Mouse (Mus musculus) hindbrain, embryonic 15.5 days (tissue): Measurements from ENCODE around the gene Kdm3a. TPM values are rescaled to one million over a fixed set of nuclear protein-coding genes. Genes with fewer than 3 reads are reported as not detected.

Experiments used
- ATAC-seq: fragments of 200-750 bp; cut with Nextera tagmentation; 2 replicates; pipeline ENCODE4 v1.8.0; 2017; ENCODE audit warnings: low read depth, moderate number of reproducible peaks, moderate TSS enrichment; ENCODE audit not compliant: low FRiP score
- H3K27ac ChIP-seq: fragments of 300-500 bp; sonication (generic); replicated peaks from 2 replicates; pipeline ENCODE4 v1.5.1; 2015; ENCODE audit warnings: mild to moderate bottlenecking, inconsistent platforms
- H3K27me3 ChIP-seq: fragments of 300-500 bp; sonication (generic); 2 replicates; pipeline ENCODE4 v1.6.1; 2015; ENCODE audit warnings: control low read depth, inconsistent platforms
- H3K36me3 ChIP-seq: fragments of 300-500 bp; sonication (generic); 2 replicates; pipeline ENCODE4 v1.6.1; 2015; ENCODE audit warnings: control low read depth, inconsistent platforms
- H3K4me1 ChIP-seq: fragments of 300-500 bp; sonication (generic); replicated peaks from 2 replicates; pipeline ENCODE4 v1.6.1; 2015; ENCODE audit warnings: control low read depth, inconsistent platforms
- H3K4me2 ChIP-seq: fragments of 300-500 bp; sonication (generic); 2 replicates; pipeline ENCODE4 v1.6.1; 2015; ENCODE audit warnings: moderate library complexity, mild to moderate bottlenecking, inconsistent platforms
- H3K4me3 ChIP-seq: fragments of 300-500 bp; sonication (generic); 2 replicates; pipeline ENCODE4 v1.5.1; 2015; ENCODE audit warnings: mild to moderate bottlenecking, inconsistent platforms
- H3K9ac ChIP-seq: fragments of 300-500 bp; sonication (generic); 2 replicates; pipeline ENCODE4 v1.6.1; 2015; ENCODE audit warnings: inconsistent platforms
- H3K9me3 ChIP-seq: fragments of 300-500 bp; sonication (generic); 2 replicates; pipeline ENCODE4 v1.6.1; 2016; ENCODE audit warnings: control low read depth, inconsistent platforms
- WGBS: fragments of 180-500 bp; shearing (Covaris S2); methylation state at CpG from one replicate; pipeline ENCODE4 v1.1.7; 2015; 5-methylcytosine and 5-hydroxymethylcytosine counted together
- polyA plus RNA-seq: library from polyadenylated mRNA; unstranded; fragments of >200 nt; fragmentation: Nextera tagmentation; extraction: Ambion mirVana; gene quantifications from 2 replicates; pipeline ENCODE4 v1.2.1, GENCODE M21; 2015

Gene Kdm3a
- polyA plus RNA-seq, 1 experiment from 2014 or later, result 37.4 TPM

DNA sequence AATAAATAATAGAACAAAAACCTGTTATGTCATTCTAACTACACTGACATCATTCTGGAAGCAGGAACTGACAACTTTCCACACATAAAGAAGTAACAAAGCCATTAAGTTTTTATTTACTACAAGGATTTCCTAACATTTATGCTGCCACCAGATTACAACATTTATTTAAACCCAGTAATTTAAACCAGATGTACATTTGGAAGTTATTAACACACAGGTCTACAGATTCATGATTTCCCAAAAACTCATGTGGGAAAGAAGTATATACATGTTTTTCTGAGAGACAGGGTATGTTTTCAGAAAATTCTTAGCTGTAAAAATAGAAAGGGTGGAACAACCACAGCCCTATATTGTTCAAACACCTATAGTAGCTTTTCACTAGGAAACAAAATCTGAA lies 8.1 kb downstream of the Kdm3a start:
- H3K4me3 ChIP-seq, result no peak overlapping the region

DNA sequence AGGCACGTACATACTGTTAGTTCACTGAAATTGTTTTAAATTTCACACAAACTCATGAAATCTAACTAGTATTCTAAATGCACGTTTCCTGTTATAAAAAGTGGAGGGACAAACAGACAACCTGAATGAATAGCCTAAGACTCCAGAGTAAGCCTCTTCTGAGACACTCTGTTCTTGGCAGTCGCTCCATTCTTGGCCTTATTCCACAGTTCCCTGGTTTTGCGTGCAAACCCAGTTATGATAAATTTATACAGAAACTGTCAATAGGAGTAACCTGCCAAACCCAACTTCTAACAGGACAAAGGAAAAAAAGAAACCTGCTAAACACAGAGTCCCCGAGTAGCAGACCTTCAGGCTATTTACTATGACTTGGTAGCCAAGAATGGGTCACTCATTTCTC lies 10.8 kb downstream of the Kdm3a start:
- no peaks in the 10 kb centered on the region for H3K4me1 ChIP-seq
- peaks cover 65% of the 10 kb centered on the region for H3K36me3 ChIP-seq
- no peak for ATAC-seq
- H3K4me2 ChIP-seq, result no peak overlapping the region
- WGBS, result 87% methylated on average over 5 of the region's 5 CpGs
- H3K9ac ChIP-seq, result no peak overlapping the region
- no peaks in the 10 kb centered on the region for H3K27me3 ChIP-seq
- H3K4me3 ChIP-seq, result no peak overlapping the region
- H3K9me3 ChIP-seq, result no peaks in the 10 kb centered on the region
- H3K27ac ChIP-seq, result no peak overlapping the region

More for the DNA sequence above, 8.1 kb downstream of the Kdm3a start:
- peaks cover 51% of the 10 kb centered on the region for H3K36me3 ChIP-seq
- no peak overlapping the region for H3K4me2 ChIP-seq
- no peak for ATAC-seq
- H3K27ac ChIP-seq, result no peak overlapping the region
- no peak overlapping the region for H3K9ac ChIP-seq
- H3K9me3 ChIP-seq, result no peaks in the 10 kb centered on the region
- peaks cover 10% of the 10 kb centered on the region for H3K4me1 ChIP-seq
- H3K27me3 ChIP-seq, result no peaks in the 10 kb centered on the region

DNA sequence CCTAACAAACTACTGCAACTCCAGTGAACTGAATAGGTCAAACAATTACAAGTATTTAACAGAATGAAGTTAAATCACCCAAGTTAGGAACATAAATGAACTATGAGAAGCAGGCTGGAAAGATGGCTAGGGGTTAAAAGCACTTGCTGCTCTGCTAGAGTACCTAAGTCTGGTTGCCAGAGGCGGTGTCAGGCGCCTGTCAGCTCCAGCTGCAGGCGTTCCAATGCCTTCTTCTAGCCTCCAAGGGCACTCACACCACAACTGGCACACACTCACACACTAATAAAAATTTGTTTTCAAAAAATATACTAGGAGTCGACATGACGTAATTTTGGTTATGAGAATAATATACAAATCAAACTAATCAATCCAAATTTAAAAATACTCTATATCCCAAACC lies 11.2 kb downstream of the Kdm3a start:
- H3K36me3 ChIP-seq, result peaks cover 67% of the 10 kb centered on the region

DNA sequence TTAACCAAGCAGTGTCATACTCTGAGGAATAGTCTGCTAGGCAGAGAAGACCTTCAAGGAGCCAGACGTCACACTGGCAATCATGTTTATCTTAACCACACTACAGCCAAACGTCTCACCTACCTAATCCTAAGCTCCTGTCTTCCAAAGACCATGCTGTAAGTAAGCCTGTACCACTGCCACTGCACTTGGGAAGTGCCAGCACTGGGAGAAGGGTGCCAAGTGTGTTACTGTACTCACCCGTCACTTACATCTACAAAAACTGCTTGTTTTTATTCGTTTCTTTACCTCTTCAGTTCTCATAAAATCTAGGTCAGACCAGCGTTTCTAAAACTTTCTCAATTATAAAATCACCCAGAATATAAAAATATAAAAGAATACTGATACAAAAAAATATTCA lies 15.8 kb downstream of the Kdm3a start:
- Histone ChIP-seq H3K27me3 (no peaks in the 10 kb centered on the region), H3K36me3 (peaks cover 69% of the 10 kb centered on the region), H3K9me3 (no peaks in the 10 kb centered on the region), H3K9ac (no peak overlapping the region), H3K4me1 (no peaks in the 10 kb centered on the region), H3K4me2 (no peak overlapping the region), H3K27ac (no peak overlapping the region), H3K4me3 (no peak overlapping the region)
- no peak for ATAC-seq
- 84% methylated on average over 5 of the region's 5 CpGs for WGBS

More for the DNA sequence above, 11.2 kb downstream of the Kdm3a start:
- H3K27me3 ChIP-seq, result no peaks in the 10 kb centered on the region
- H3K4me1 ChIP-seq, result no peaks in the 10 kb centered on the region
- ATAC-seq, result no peak
- WGBS, result 93% methylated on average over 5 of the region's 5 CpGs
- no peak overlapping the region for H3K9ac ChIP-seq
- no peak overlapping the region for H3K27ac ChIP-seq
- H3K9me3 ChIP-seq, result no peaks in the 10 kb centered on the region
- no peak overlapping the region for H3K4me2 ChIP-seq
- no peak overlapping the region for H3K4me3 ChIP-seq

DNA sequence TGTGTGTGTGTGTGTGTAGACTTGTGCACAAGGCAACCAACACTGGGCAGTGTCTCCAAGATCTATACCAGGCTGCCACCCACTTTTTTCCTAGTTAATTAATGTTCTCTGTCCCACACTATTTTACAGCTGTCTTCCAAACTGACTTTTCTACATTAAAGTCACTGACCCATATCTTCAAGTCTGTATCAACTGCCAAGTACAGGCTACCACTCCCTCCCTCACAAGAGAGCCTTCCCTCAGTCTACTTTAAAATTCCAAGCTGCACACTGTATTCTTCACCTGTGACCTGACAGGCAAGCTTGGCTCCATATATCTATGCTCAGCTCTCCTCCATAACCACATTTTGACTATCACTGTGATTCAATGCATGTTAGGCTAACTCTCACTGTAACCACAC lies 19.6 kb downstream of the Kdm3a start:
- Histone ChIP-seq H3K27ac (no peak overlapping the region), H3K9ac (no peak overlapping the region), H3K9me3 (no peaks in the 10 kb centered on the region), H3K4me2 (no peak overlapping the region), H3K4me1 (no peaks in the 10 kb centered on the region), H3K36me3 (peaks cover 76% of the 10 kb centered on the region), H3K27me3 (no peaks in the 10 kb centered on the region), H3K4me3 (no peak overlapping the region)
- no peak for ATAC-seq

DNA sequence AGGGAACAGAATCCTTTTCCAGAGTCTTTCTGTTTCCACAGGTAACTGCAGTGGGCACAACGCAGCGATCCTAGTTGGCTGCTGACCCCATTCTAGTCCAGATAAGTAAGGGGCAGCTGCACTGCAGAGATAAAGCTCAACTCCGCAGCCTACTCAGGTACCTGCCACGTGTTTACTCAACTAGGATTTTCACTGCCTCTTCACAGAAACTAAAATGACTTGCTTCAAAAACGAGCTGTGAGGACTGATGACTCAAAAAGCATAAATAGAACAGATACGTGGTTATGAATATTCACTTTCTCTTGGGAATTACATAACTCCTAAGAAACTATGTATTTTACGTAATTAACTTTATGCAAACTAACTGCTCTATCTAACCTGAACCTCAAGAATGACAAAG lies 22.8 kb downstream of the Kdm3a start:
- Histone ChIP-seq H3K9me3 (no peaks in the 10 kb centered on the region), H3K4me1 (no peaks in the 10 kb centered on the region), H3K9ac (no peak overlapping the region), H3K27ac (no peak overlapping the region), H3K4me2 (no peak overlapping the region), H3K36me3 (peaks cover 61% of the 10 kb centered on the region), H3K4me3 (no peak overlapping the region), H3K27me3 (no peaks in the 10 kb centered on the region)
- no peak for ATAC-seq
- WGBS, result 94% methylated on average over 7 of the region's 7 CpGs

DNA sequence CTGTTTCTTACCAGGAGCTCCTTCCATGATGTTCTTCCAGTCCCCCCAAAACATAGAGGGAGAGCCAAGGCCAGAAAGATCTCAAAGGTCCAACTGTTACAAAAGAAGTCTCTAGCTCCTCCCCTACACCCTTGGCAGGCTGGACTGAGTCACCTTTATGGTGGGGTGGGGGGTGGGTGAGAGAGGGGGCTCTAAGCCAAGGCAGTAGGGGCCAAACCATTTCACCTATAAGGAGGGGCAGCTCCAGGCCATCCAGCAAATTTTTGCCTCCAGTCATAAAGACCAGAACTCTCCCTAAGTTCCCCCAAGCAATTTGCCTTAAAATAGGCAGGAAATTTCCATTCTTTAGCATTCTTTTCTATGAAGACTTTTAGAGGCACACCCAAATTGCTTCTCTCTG lies 23.8 kb downstream of the Kdm3a start:
- no peak overlapping the region for H3K27ac ChIP-seq
- no peak for ATAC-seq
- no peak overlapping the region for H3K4me2 ChIP-seq
- H3K27me3 ChIP-seq, result no peaks in the 10 kb centered on the region
- no peaks in the 10 kb centered on the region for H3K4me1 ChIP-seq
- H3K4me3 ChIP-seq, result no peak overlapping the region
- H3K9me3 ChIP-seq, result no peaks in the 10 kb centered on the region
- peaks cover 63% of the 10 kb centered on the region for H3K36me3 ChIP-seq
- H3K9ac ChIP-seq, result no peak overlapping the region

DNA sequence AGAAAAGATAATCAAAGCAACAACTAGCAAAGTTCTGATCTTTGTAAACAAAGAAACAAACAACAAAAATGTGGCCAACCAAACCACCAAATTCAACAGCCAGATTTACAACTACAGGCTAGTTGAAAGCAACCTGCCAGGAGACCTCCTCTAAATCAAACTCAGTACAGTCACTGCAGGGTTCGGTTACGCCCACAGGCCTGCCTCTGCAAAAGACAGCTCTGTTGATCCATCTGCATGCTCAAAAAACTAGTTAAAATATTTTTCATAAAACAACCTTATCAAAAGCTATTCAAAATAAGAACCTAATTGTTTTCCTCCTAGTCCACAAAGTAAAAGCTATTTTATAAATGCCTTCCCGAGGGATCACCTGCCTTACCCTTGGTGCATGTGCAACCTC lies 25.0 kb downstream of the Kdm3a start:
- no peak overlapping the region for H3K4me2 ChIP-seq
- H3K36me3 ChIP-seq, result peaks cover 66% of the 10 kb centered on the region
- H3K27me3 ChIP-seq, result no peaks in the 10 kb centered on the region
- H3K27ac ChIP-seq, result no peak overlapping the region
- H3K4me3 ChIP-seq, result no peak overlapping the region
- no peaks in the 10 kb centered on the region for H3K9me3 ChIP-seq
- H3K4me1 ChIP-seq, result no peaks in the 10 kb centered on the region
- H3K9ac ChIP-seq, result no peak overlapping the region
- no peak for ATAC-seq
- WGBS, result 95% methylated on average over 3 of the region's 3 CpGs

DNA sequence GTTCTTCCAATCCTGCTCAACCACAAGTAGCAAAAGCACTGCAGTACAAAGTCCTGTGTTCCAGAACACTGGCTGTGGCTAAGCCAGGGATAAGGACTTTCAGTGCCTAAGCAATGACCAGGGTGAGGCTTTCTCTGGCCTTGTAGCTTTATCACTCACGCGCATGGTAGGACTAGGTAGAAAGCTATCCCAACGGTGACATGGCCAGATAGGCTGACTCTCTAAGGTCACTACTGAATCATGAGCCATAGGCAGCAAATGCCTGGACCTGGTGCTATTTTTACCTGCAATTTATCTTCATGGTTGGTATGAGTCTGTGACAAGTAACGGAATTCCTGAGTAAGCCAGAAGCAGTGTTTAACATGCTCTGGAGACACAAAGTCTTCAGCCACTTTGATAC lies 42.6 kb downstream of the Kdm3a start:
- H3K9me3 ChIP-seq, result no peaks in the 10 kb centered on the region
- no peak overlapping the region for H3K4me2 ChIP-seq
- no peak overlapping the region for H3K4me3 ChIP-seq
- no peaks in the 10 kb centered on the region for H3K27me3 ChIP-seq
- no peaks in the 10 kb centered on the region for H3K4me1 ChIP-seq
- H3K36me3 ChIP-seq, result peaks cover 69% of the 10 kb centered on the region
- 95% methylated on average over 4 of the region's 4 CpGs for WGBS
- no peak overlapping the region for H3K27ac ChIP-seq
- no peak for ATAC-seq
- H3K9ac ChIP-seq, result no peak overlapping the region

DNA sequence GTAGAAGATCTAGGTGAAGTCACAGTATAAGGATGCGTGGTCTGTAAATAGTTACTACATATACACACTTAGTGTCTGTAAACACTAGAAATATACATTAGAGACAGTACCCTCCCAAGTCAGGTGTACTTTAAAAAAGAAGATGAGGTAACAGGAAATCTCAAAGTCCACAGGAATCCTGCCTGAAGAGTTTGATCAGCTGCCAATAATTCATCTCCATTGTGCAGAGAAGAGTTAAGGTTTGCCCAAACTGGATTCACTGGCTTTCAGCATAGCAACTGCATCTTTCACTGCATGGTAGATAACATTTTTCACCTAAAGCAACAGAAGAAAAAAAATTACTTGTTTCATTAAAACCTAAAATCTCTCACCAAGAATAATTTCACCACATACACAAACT lies 43.4 kb downstream of the Kdm3a start:
- H3K9me3 ChIP-seq, result no peaks in the 10 kb centered on the region
- no peak for ATAC-seq

DNA sequence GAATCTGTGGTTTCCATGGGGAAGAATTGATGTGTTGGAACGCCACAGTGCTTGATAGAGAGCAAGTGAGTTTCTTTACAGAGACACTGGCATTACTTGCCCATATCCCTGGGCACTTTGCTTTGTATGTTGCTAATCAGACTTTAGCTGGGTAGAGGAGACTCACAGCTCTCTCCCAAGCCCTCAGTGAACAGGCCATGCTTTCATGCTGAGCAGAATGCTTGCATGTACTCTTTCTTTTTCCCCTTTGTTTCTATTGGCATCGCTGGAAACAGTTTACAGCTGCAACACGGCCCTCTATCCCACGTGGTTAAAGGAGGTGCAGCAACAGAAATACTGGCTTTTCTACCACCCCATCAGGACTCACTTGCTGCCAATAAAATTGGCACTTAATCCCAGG lies 49.6 kb downstream of the Kdm3a start:
- Histone ChIP-seq H3K36me3 (peaks cover 22% of the 10 kb centered on the region), H3K4me3 (no peak overlapping the region), H3K27me3 (no peaks in the 10 kb centered on the region), H3K4me1 (no peaks in the 10 kb centered on the region), H3K9me3 (no peaks in the 10 kb centered on the region), H3K27ac (no peak overlapping the region), H3K9ac (no peak overlapping the region), H3K4me2 (no peak overlapping the region)
- WGBS, result 54% methylated on average over 4 of the region's 4 CpGs
- ATAC-seq, result no peak

More for the DNA sequence above, 43.4 kb downstream of the Kdm3a start:
- Histone ChIP-seq H3K27me3 (no peaks in the 10 kb centered on the region), H3K4me3 (no peak overlapping the region), H3K27ac (no peak overlapping the region), H3K9ac (no peak overlapping the region), H3K36me3 (peaks cover 62% of the 10 kb centered on the region), H3K4me1 (no peaks in the 10 kb centered on the region), H3K4me2 (no peak overlapping the region)
- 93% methylated on average over 1 of the region's 1 CpGs for WGBS

DNA sequence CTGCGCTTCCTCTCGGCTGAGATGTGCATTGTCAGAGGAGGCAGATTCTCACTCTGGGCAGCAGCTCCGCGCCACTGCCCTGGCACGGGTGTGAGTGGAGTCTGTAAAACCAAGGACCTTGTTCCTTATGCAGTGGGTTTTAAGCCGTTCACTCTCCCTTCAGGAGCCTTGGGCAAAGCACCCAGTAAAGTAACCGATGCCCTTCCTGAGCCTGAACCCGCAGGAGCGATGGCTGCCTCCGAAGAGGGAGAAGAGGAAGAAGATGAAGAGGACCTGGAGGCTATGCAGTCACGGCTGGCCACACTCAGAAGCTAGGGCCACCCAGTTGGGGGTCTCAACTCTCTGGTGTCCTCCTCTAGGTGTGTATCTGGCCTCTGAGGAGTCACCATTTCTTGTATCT lies 53.3 kb downstream of the Kdm3a start:
- no peak overlapping the region for H3K27ac ChIP-seq
- H3K27me3 ChIP-seq, result no peaks in the 10 kb centered on the region
- peaks cover 22% of the 10 kb centered on the region for H3K36me3 ChIP-seq
- 95% methylated on average over 11 of the region's 11 CpGs for WGBS
- H3K9ac ChIP-seq, result no peak overlapping the region
- no peaks in the 10 kb centered on the region for H3K4me1 ChIP-seq
- ATAC-seq, result no peak
- no peaks in the 10 kb centered on the region for H3K9me3 ChIP-seq
- H3K4me2 ChIP-seq, result no peak overlapping the region
- no peak overlapping the region for H3K4me3 ChIP-seq

DNA sequence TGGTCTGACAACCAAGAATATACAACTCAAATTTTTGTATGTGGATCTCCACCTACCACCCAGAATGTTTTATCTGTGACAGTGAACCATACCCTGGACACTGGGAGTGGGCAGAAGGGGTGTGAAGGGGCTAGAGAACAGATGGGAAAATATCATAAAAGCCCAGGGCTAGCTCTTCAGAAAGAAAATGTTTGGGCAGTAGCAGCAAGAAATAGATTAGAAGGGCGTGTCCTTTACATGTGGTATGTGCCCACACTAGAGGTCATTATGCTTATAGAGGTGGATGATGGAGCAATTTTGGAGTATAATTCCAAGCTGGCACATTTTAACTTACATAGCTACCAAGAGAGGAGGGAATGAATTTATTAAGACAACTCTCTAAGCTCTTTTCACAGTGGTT lies 57.4 kb downstream of the Kdm3a start:
- H3K9me3 ChIP-seq, result no peaks in the 10 kb centered on the region
- 100% methylated on average over 1 of the region's 1 CpGs for WGBS
- H3K4me2 ChIP-seq, result no peak overlapping the region
- peaks cover 35% of the 10 kb centered on the region for H3K36me3 ChIP-seq
- no peaks in the 10 kb centered on the region for H3K4me1 ChIP-seq
- H3K4me3 ChIP-seq, result no peak overlapping the region
- ATAC-seq, result no peak
- no peak overlapping the region for H3K9ac ChIP-seq
- H3K27me3 ChIP-seq, result no peaks in the 10 kb centered on the region
- H3K27ac ChIP-seq, result no peak overlapping the region
